Mouse (Mus musculus): ENCODE measurements around the gene Flad1.

DNA sequence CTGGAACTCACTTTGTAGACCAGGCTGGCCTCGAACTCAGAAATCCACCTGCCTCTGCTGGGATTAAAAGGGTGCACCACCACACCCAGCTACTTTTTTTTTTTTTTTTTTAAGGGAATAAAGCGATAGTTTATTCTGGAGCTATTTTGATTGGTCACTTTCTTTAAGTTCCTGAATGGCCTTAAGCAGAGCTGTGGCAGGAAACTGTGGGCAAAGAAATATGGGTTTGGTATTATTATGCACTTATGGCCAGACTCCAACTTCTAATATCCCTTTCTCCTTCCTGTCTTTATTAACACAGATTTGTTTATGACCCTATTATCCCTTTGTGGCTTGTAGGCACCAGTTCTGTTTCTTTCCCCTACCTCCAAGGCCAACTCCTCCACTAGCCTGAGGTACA, 8.8 kb upstream of the Flad1 start:
- TF ChIP-seq CTCF (IDR thresholded peaks at IDR 0.05; ENCODE audit: control insufficient read depth, insufficient read depth, low read length) (no peak), POLR2A (IDR thresholded peaks at IDR 0.05; ENCODE audit: borderline replicate concordance, control insufficient read depth, low read depth, low read length) (no peak)
